Mouse (Mus musculus) erythroblast, embryonic 14.5 days (primary cell): ENCODE measurements around the gene Fbn1.

ENCODE experiments used
- GATA1 ChIP-seq: IDR thresholded peaks from 2 replicates; pipeline ENCODE4 v1.6.1; 2012; ENCODE audit warnings: low read length, inconsistent platforms, mixed read lengths
- TAL1 ChIP-seq: IDR thresholded peaks from 3 replicates; pipeline ENCODE4 v1.6.1; 2012; ENCODE audit warnings: low read length, inconsistent platforms, mixed read lengths

GRCm38 (mm10) chr2:125452369-125453097 lies 55.3 kb downstream of the Fbn1 start:
- TF ChIP-seq TAL1 (no peak), GATA1 (no peak)
